Mouse (Mus musculus) G1E (cell line): Measurements from ENCODE around the gene Sult4a1. TPM values are rescaled to one million over a fixed set of nuclear protein-coding genes. Genes with fewer than 3 reads are reported as not detected.

Experiments
- ATAC-seq: 2 replicates; pipeline ENCODE4 v1.8.0; 2016; ENCODE audit warnings: mild to moderate bottlenecking; ENCODE audit not compliant: insufficient number of reproducible peaks, poor library complexity, low FRiP score, severe bottlenecking; ENCODE audit errors: extremely low read depth
- DNase-seq: peaks from one replicate; pipeline ENCODE4 v3.0.0; 2012; ENCODE audit warnings: low spot score
- H3K27me3 ChIP-seq: 2 replicates; pipeline ENCODE4 v1.6.1; 2012; ENCODE audit warnings: mild to moderate bottlenecking, low read length, inconsistent platforms; ENCODE audit not compliant: insufficient read depth
- H3K36me3 ChIP-seq: replicated peaks from 2 replicates; pipeline ENCODE3; 2012; ENCODE audit warnings: mild to moderate bottlenecking, inconsistent platforms
- H3K4me1 ChIP-seq: 2 replicates; pipeline ENCODE4 v1.6.1; 2012; ENCODE audit warnings: low read depth, low read length, inconsistent platforms, mixed read lengths; ENCODE audit not compliant: insufficient read depth
- H3K4me3 ChIP-seq: 2 replicates; pipeline ENCODE4 v1.5.1; 2012; ENCODE audit warnings: low read depth, mild to moderate bottlenecking, inconsistent platforms, low read length, moderate library complexity, mixed read lengths
- H3K9me3 ChIP-seq: replicated peaks from 2 replicates; pipeline ENCODE4 v1.6.1; 2012; ENCODE audit warnings: inconsistent platforms
- CTCF ChIP-seq: IDR thresholded peaks from 2 replicates; pipeline ENCODE4 v1.5.1; 2012; ENCODE audit warnings: low read depth, low read length, inconsistent platforms, mixed read lengths
- GATA1 ChIP-seq: IDR thresholded peaks from 2 replicates; pipeline ENCODE4 v1.6.1; 2012; ENCODE audit warnings: borderline replicate concordance, low read length, inconsistent platforms, mixed read lengths
- GATA2 ChIP-seq: IDR thresholded peaks from 2 replicates; pipeline ENCODE4 v1.6.1; 2012; ENCODE audit warnings: low read depth, low read length, inconsistent platforms, borderline replicate concordance
- POLR2AphosphoS5 ChIP-seq: IDR thresholded peaks from 2 replicates; pipeline ENCODE4 v1.6.1; 2012; ENCODE audit warnings: low read depth, low read length, inconsistent platforms; ENCODE audit not compliant: insufficient replicate concordance
- TAL1 ChIP-seq: conservative IDR thresholded peaks from 2 replicates; pipeline ENCODE4 v1.6.1; 2012; ENCODE audit warnings: low read depth, low read length, inconsistent platforms, mixed read lengths
- polyA plus RNA-seq: library from polyadenylated mRNA; stranded (reverse); fragments of >175 nt; gene quantifications from 2 replicates; pipeline ENCODE4 v1.2.3, GENCODE M21; 2012
- total RNA-seq, 2 experiments: library from RNA; stranded (forward) in 1 of 2; stranded (reverse) in 1 of 2; fragments of 200-1000 nt in 1 of 2; fragments of >200 nt in 1 of 2; fragmentation: Nextera tagmentation in 1 of 2; gene quantifications; 2 replicates each; pipeline ENCODE4 v1.2.3; 2014 to 2017

The Sult4a1 gene
- total and polyA plus RNA-seq, 3 experiments, result not detected

- Histone ChIP-seq H3K9me3 (peaks cover 84% of the 10 kb centered on the region), H3K4me3 (no peak overlapping the region), H3K36me3 (no peaks in the 10 kb centered on the region), H3K27me3 (no peaks in the 10 kb centered on the region), H3K4me1 (no peaks in the 10 kb centered on the region)
- ATAC-seq, result no peak
- no peak for DNase-seq
- TF ChIP-seq POLR2AphosphoS5 (no peak), CTCF (no peak), TAL1 (no peak), GATA1 (no peak), GATA2 (no peak)
Observed at GRCm38 (mm10) chr15:84080069-84080468, 25.5 kb downstream of the Sult4a1 start.

GRCm38 (mm10) chr15:84079519-84079918, 26.0 kb downstream of the Sult4a1 start:
- H3K9me3 ChIP-seq, result peaks cover 84% of the 10 kb centered on the region
- no peak for ATAC-seq
- no peak overlapping the region for H3K4me3 ChIP-seq
- no peaks in the 10 kb centered on the region for H3K36me3 ChIP-seq
- H3K27me3 ChIP-seq, result no peaks in the 10 kb centered on the region
- H3K4me1 ChIP-seq, result no peaks in the 10 kb centered on the region
- TF ChIP-seq CTCF (no peak), POLR2AphosphoS5 (no peak), GATA1 (no peak), GATA2 (no peak), TAL1 (no peak)
- DNase-seq, result no peak

- TF ChIP-seq GATA2 (no peak), CTCF (no peak), TAL1 (no peak), GATA1 (no peak), POLR2AphosphoS5 (no peak)
- Histone ChIP-seq H3K4me1 (no peaks in the 10 kb centered on the region), H3K4me3 (no peak overlapping the region), H3K9me3 (peaks cover 83% of the 10 kb centered on the region), H3K27me3 (no peaks in the 10 kb centered on the region), H3K36me3 (no peaks in the 10 kb centered on the region)
- no peak for ATAC-seq
- no peak for DNase-seq
Observed at GRCm38 (mm10) chr15:84078667-84079066, 26.9 kb downstream of the Sult4a1 start.

GRCm38 (mm10) chr15:84077151-84077550, 28.4 kb downstream of the Sult4a1 start:
- no peaks in the 10 kb centered on the region for H3K36me3 ChIP-seq
- no peak for DNase-seq
- H3K4me1 ChIP-seq, result no peaks in the 10 kb centered on the region
- H3K4me3 ChIP-seq, result no peak overlapping the region
- no peak for ATAC-seq
- peaks cover 90% of the 10 kb centered on the region for H3K9me3 ChIP-seq
- TF ChIP-seq GATA1 (no peak), GATA2 (no peak), POLR2AphosphoS5 (no peak), TAL1 (no peak), CTCF (no peak)
- H3K27me3 ChIP-seq, result no peaks in the 10 kb centered on the region

- no peaks in the 10 kb centered on the region for H3K27me3 ChIP-seq
- DNase-seq (no peak), ATAC-seq (no peak)
Observed at GRCm38 (mm10) chr15:84074705-84075185, 30.8 kb downstream of the Sult4a1 start.

GRCm38 (mm10) chr15:84073911-84074704, 31.4 kb downstream of the Sult4a1 start:
- ATAC-seq, result no peak
- H3K36me3 ChIP-seq, result no peaks in the 10 kb centered on the region

More at GRCm38 (mm10) chr15:84074705-84075185, 30.8 kb downstream of the Sult4a1 start:
- no peaks in the 10 kb centered on the region for H3K36me3 ChIP-seq
- TF ChIP-seq GATA2 (no peak), CTCF (no peak)
- no peak overlapping the region for H3K4me3 ChIP-seq
- no peaks in the 10 kb centered on the region for H3K4me1 ChIP-seq
- H3K9me3 ChIP-seq, result peaks cover 90% of the 10 kb centered on the region

More at GRCm38 (mm10) chr15:84073911-84074704, 31.4 kb downstream of the Sult4a1 start:
- Histone ChIP-seq H3K9me3 (peaks cover 90% of the 10 kb centered on the region), H3K27me3 (no peaks in the 10 kb centered on the region), H3K4me1 (no peaks in the 10 kb centered on the region), H3K4me3 (no peak overlapping the region)
- DNase-seq, result no peak
- TF ChIP-seq CTCF (no peak), POLR2AphosphoS5 (no peak), GATA1 (no peak), TAL1 (no peak), GATA2 (no peak)
